Mouse (Mus musculus) heart, embryonic 15.5 days (tissue): ENCODE data around the gene Bik. TPM values are rescaled to one million over a fixed set of nuclear protein-coding genes. Genes with fewer than 3 reads are reported as not detected.
A peak's percentile ranks its signal among the peaks of the same experiment; 100 is the strongest.

Source experiments
- ATAC-seq: fragments of 200-750 bp; cut with Nextera tagmentation; replicated peaks from 2 replicates; pipeline ENCODE4 v1.8.0; 2017; ENCODE audit warnings: low read depth, moderate TSS enrichment; ENCODE audit not compliant: insufficient number of reproducible peaks, insufficient read depth, low FRiP score
- H3K27ac ChIP-seq: fragments of 300-500 bp; sonication (generic); 2 replicates; pipeline ENCODE4 v1.5.1; 2015; ENCODE audit warnings: mild to moderate bottlenecking, inconsistent platforms
- H3K27me3 ChIP-seq: fragments of 300-500 bp; sonication (generic); 2 replicates; pipeline ENCODE4 v1.6.1; 2015; ENCODE audit warnings: inconsistent platforms
- H3K36me3 ChIP-seq: fragments of 300-500 bp; sonication (generic); 2 replicates; pipeline ENCODE4 v1.6.1; 2015; ENCODE audit warnings: mild to moderate bottlenecking, inconsistent platforms
- H3K4me1 ChIP-seq: fragments of 300-500 bp; sonication (generic); replicated peaks from 2 replicates; pipeline ENCODE4 v1.6.1; 2015; ENCODE audit warnings: inconsistent platforms
- H3K4me2 ChIP-seq: fragments of 300-500 bp; sonication (generic); 2 replicates; pipeline ENCODE4 v1.6.1; 2015; ENCODE audit warnings: inconsistent platforms, mild to moderate bottlenecking, moderate library complexity
- H3K4me3 ChIP-seq: fragments of 300-500 bp; sonication (generic); 2 replicates; pipeline ENCODE4 v1.5.1; 2015; ENCODE audit warnings: mild to moderate bottlenecking, inconsistent platforms
- H3K9ac ChIP-seq: fragments of 300-500 bp; sonication (generic); 2 replicates; pipeline ENCODE4 v1.6.1; 2015; ENCODE audit warnings: mild to moderate bottlenecking, inconsistent platforms
- H3K9me3 ChIP-seq: fragments of 300-500 bp; sonication (generic); replicated peaks from 2 replicates; pipeline ENCODE4 v1.6.1; 2016; ENCODE audit warnings: inconsistent platforms
- WGBS: fragments of 180-500 bp; shearing (Covaris S2); methylation state at CpG from one replicate; pipeline ENCODE4 v1.1.7; 2015; ENCODE audit warnings: mixed read lengths; 5-methylcytosine and 5-hydroxymethylcytosine counted together
- polyA plus RNA-seq: library from polyadenylated mRNA; unstranded; fragments of >200 nt; fragmentation: Nextera tagmentation; extraction: Ambion mirVana; gene quantifications from 2 replicates; pipeline ENCODE4 v1.2.1, GENCODE M21; 2015

Bik gene
- 24.0 and 24.5 TPM in 2 replicates for polyA plus RNA-seq

DNA sequence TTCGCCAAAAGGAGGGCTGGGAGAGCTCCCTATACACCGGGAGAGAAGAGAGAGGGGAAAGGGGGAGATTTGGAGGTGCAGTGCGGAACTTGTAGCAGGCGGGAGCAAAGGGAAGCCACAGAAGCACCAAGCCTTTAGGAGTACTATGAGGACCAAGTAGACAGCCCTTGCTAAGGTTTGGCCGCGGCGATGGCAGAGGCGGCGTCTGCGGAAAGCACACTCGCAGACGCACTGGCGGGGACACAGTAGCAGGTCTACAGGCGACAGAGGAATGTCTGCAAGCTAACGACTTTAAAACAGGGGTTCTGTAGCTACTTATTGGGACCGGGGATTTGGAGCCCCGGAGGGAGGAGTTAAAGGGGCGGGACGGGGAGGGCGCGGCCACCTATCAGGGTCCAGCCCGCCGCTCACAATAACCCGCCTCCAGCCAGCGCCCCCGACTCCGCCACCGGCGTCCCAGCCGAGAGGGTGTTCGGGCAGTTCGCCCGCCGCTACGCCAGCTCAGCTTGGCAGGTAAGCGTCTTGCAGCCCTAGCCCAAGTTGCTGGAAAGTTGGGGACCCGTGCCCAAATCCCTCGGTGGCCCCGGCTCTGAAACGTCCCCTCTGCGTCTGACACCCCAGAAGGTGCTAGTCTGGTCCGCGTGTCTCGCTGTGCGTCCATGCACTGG, at the start of gene Bik:
Gene Bik, plus strand, starts transcription at position 439 of the 668 bp plus-strand sequence.
- Histone ChIP-seq H3K27me3 (no peaks in the 10 kb centered on the region), H3K36me3 (no peaks in the 10 kb centered on the region), H3K9me3 (no peaks in the 10 kb centered on the region), H3K4me3 (peak within 1 kb of the TSS; percentile 65), H3K4me2 (peak within 1 kb of the TSS; percentile 83), H3K4me1 (peaks cover 85% of the 10 kb centered on the region), H3K9ac (peak within 1 kb of the TSS; percentile 66), H3K27ac (peak within 1 kb of the TSS; percentile 95)
- ATAC-seq = peak; percentile 55
- under 1% methylated on average over 45 of the region's 45 CpGs for WGBS

DNA sequence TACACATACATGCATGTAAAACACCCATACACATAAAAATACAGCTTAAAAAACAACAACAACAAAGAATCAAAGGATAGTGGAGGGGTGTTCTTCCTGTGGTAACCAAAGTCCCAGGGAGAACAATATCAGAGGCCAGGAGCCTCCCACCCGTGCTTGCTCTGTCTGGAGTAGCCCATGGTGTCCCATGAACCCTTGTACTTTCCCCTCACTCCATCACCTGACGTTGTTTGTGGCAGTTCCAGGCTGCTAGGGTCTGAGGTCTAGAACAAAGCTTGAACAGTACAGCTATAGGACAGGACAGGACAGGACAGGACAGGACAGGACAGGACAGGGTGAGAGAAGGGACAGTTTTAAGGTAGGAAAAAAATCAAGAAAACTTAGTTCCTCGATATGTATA, 48.6 kb upstream of the Bik start:
- no peaks in the 10 kb centered on the region for H3K27me3 ChIP-seq
- H3K27ac ChIP-seq = no peak overlapping the region
- no peak overlapping the region for H3K4me3 ChIP-seq
- H3K9ac ChIP-seq = no peak overlapping the region
- H3K9me3 ChIP-seq = no peaks in the 10 kb centered on the region
- 67% methylated on average over 3 of the region's 3 CpGs for WGBS
- H3K4me2 ChIP-seq = no peak overlapping the region
- H3K36me3 ChIP-seq = no peaks in the 10 kb centered on the region
- ATAC-seq = no peak
- H3K4me1 ChIP-seq = peaks cover 20% of the 10 kb centered on the region

DNA sequence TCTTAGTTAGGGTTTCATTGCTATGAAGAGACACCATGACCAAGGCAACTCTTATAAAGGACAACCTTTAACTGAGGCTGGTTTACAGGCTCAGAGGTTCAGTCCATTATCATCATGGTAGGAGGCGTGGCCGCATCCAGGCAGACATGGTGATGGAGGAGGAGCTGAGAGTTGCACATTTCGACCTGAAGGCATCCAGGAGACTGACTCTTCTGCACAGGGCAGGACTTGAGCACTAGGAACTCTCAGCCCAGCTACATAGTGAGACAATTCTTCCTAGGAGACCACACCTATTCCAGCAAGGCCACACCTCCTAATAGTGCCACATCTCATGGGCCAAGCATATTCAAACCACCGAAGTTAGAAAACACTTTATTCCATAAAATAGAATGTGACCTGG, 46.8 kb upstream of the Bik start:
- no peak for ATAC-seq
- Histone ChIP-seq H3K9me3 (no peaks in the 10 kb centered on the region), H3K4me2 (no peak overlapping the region), H3K4me1 (peaks cover 6% of the 10 kb centered on the region), H3K9ac (no peak overlapping the region), H3K36me3 (no peaks in the 10 kb centered on the region), H3K27me3 (no peaks in the 10 kb centered on the region), H3K27ac (no peak overlapping the region), H3K4me3 (no peak overlapping the region)
- 86% methylated on average over 4 of the region's 4 CpGs for WGBS

DNA sequence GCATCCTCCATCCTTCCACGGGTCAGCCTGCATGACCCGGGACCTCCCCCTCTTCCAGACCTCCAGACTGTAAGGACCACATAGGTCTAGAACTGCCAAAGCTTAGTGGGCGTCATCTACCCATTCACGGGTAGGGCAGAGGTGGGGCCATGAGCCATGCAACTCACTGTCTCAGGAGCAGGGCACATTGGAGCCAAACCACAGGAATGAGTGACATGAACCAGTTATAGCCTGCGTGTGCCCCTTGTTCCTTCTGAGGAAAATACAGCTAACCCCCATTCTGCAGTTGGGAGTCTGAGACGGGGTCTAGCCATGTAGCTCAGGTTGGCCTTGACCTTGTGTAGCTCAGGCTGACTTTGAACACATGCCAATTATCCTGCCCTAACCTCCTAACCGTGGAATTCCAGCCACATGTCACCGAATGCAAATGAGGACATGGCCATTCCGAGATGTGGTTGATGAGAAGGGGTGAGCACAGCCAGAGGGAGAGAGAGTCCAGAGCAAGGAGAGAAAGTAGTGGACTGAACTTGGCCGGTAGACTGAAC, 45.4 kb upstream of the Bik start:
- H3K36me3 ChIP-seq = no peaks in the 10 kb centered on the region; the same call in 1 of the 2 replicates
- 59% methylated on average over 10 of the region's 10 CpGs for WGBS
- H3K9ac ChIP-seq = no peak overlapping the region
- H3K27me3 ChIP-seq = no peaks in the 10 kb centered on the region
- H3K27ac ChIP-seq = no peak overlapping the region
- no peaks in the 10 kb centered on the region for H3K9me3 ChIP-seq
- 0 out of 2 replicates have a peak, but pooled peaks cover 5% of the 10 kb centered on the region for H3K4me1 ChIP-seq
- ATAC-seq = no peak
- no peak overlapping the region for H3K4me3 ChIP-seq
- H3K4me2 ChIP-seq = no peak overlapping the region

DNA sequence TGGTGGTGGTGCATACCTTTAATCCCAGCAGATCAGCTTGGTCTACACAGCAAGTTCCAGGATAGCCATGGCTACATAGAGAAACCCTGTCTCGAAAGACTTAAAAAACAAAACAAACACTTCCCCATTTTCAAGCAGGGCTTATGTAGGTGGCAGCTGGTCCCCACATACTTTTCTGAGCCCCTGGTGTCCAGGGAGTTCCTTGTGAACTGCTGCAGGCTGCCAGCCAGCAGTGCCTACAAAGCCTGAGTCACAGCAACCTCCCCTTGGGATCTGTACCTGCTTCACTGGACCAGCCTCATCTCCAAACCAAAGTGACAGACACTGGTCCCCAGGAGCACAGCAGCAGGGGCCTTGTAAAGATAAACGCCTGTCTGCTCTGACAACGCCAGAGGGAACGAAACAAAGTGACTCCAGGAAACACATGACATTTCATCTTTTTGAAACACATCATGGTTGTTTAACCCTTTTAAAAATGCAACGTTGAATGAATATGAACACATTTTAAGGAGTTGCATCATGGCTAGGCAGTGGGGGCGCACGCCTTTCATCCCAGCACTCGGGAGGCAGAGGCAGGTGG, 43.9 kb upstream of the Bik start:
- Histone ChIP-seq H3K27me3 (no peaks in the 10 kb centered on the region), H3K4me1 (peaks cover 13% of the 10 kb centered on the region), H3K4me3 (no peak overlapping the region), H3K9ac (no peak overlapping the region), H3K9me3 (no peaks in the 10 kb centered on the region), H3K36me3 (no peaks in the 10 kb centered on the region; the same call in 1 of the 2 replicates), H3K27ac (no peak overlapping the region), H3K4me2 (no peak overlapping the region)
- no peak for ATAC-seq
- WGBS = 73% methylated on average over 8 of the region's 8 CpGs

DNA sequence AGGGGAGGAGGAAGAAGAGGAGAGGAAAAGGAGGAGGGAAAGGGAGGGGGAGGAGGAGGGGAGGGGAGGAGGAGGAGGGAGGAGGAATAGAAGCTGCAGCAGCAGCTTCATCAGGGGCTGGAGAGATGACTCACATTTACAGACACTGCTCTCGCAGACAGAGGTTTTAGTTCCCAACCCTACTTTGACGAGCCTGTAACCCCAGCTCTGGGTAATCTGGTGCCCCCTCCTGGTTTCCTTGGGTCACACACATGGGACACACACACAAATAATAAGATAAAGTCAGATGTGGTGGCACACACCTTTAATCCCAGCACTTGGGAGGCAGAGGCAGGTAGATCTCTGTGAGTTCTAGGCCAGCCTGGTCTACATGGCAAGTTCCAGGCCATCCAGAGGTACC, 43.2 kb upstream of the Bik start:
- no peak for ATAC-seq
- Histone ChIP-seq H3K9ac (no peak overlapping the region), H3K27me3 (no peaks in the 10 kb centered on the region)

DNA sequence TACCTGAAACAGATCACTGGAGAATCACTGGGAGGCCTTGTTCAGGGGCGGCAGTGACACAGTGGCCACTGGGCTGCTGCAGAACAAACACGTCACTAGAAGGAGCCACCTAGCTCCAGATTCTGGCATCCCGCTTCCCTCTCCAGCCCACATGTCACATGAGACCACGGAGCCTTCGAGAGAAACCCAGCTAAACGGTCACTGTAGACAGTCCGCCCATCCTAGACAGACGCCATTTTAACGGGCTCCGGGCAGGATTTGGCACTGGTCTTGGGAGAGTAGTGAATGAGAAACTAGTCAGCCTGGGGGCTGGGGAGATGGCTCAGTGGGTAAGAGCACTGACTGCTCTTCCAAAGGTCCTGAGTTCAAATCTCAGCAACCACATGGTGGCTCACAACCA, 42.4 kb upstream of the Bik start:
- H3K27me3 ChIP-seq = no peaks in the 10 kb centered on the region
- no peak overlapping the region for H3K27ac ChIP-seq
- H3K4me2 ChIP-seq = no peak overlapping the region
- peaks cover 21% of the 10 kb centered on the region for H3K4me1 ChIP-seq
- H3K4me3 ChIP-seq = no peak overlapping the region
- no peaks in the 10 kb centered on the region for H3K9me3 ChIP-seq
- H3K36me3 ChIP-seq = no peaks in the 10 kb centered on the region; the same call in 1 of the 2 replicates
- H3K9ac ChIP-seq = no peak overlapping the region
- ATAC-seq = no peak
- WGBS = 91% methylated on average over 10 of the region's 10 CpGs

More for the DNA sequence above, 43.2 kb upstream of the Bik start:
- Histone ChIP-seq H3K27ac (no peak overlapping the region), H3K4me3 (no peak overlapping the region), H3K9me3 (no peaks in the 10 kb centered on the region), H3K36me3 (no peaks in the 10 kb centered on the region; the same call in 1 of the 2 replicates), H3K4me2 (no peak overlapping the region), H3K4me1 (peaks cover 18% of the 10 kb centered on the region)
- WGBS = 36% methylated on average over 2 of the region's 2 CpGs

DNA sequence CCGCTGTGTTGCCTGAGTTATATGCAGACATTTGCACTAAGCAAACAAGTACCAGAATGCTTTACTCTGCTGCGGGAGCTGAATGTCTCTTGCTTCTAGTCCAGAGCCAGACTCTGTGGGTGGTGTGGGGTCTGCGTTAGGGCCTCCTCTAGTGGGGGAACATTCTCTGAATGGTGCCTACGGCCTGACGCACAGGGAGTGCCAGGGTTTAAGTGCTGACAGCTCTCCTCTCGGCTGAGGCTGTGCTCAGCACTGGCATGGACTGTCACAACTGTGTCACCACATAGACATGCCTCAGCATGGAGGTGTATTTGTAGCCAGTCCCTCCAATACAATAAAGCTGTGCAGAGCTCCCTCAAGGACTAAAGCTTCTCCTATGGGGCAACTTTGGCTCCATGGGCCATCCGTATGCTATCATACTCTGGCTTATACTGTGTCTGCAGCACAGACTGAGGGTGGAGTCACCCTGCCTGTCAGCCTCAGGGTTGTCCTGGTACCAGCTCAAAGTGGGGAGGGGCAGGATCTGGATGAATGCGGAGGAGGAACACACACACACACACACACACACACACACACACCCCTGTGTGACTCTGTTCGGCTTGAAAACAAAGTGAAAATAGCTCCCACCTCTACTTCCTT, 39.1 kb upstream of the Bik start:
- peak; percentile 53; the same call in 1 of the 2 replicates for ATAC-seq
- WGBS = 47% methylated on average over 9 of the region's 9 CpGs
- peak overlapping the region; percentile 71 for H3K27ac ChIP-seq
- H3K36me3 ChIP-seq = no peaks in the 10 kb centered on the region; the same call in 1 of the 2 replicates
- no peaks in the 10 kb centered on the region for H3K9me3 ChIP-seq
- H3K27me3 ChIP-seq = no peaks in the 10 kb centered on the region
- peaks cover 19% of the 10 kb centered on the region for H3K4me1 ChIP-seq
- H3K4me3 ChIP-seq = no peak overlapping the region
- no peak overlapping the region for H3K4me2 ChIP-seq
- H3K9ac ChIP-seq = no peak overlapping the region

DNA sequence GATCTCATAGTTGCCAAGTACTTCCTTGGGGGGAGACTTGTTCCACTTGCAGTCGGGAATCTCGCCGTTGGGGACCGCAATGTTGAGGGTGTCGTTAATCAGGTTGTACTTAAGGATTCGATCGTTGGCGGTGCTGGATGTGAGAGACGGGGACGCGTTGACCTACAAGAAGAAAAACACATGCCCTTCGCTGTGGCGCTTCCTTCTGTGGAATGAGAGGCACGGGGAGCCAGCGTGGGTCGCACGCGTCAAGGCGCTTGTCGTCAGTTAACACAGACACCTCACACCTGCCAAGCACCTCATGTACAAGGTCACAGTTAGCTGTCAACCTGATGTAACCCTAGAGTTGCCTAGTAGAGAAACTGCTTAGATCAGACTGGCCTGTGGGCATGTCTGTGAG, 37.2 kb upstream of the Bik start:
- Histone ChIP-seq H3K4me2 (no peak overlapping the region), H3K4me1 (peaks cover 24% of the 10 kb centered on the region), H3K27ac (no peak overlapping the region), H3K27me3 (no peaks in the 10 kb centered on the region), H3K9me3 (no peaks in the 10 kb centered on the region), H3K36me3 (peaks cover 3% of the 10 kb centered on the region; the same call in 1 of the 2 replicates), H3K4me3 (no peak overlapping the region), H3K9ac (no peak overlapping the region)
- 61% methylated on average over 20 of the region's 20 CpGs for WGBS
- no peak; the same call in 1 of the 2 replicates for ATAC-seq

DNA sequence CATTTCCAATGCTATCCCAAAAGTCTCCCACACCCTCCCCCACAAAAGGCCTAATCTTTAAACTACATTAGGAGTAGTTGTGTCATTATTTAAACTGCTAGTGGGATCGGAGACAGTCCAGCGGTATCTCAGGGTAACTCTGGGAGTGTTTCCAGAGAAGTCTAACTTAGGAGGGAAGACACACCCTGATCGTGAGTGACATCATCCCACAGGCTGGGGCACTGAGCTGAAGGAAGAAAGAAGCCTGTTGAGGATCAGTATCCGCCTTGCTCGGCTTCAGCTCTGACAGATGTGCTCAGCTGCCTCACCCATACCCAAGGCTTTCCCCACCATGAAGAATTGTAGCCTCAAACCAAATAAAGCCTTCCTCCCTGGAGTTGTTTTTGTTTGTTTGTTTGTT, 34.8 kb upstream of the Bik start:
- Histone ChIP-seq H3K36me3 (peaks cover 7% of the 10 kb centered on the region; the same call in 1 of the 2 replicates), H3K9me3 (no peaks in the 10 kb centered on the region), H3K27me3 (no peaks in the 10 kb centered on the region), H3K4me1 (peaks cover 24% of the 10 kb centered on the region), H3K9ac (no peak overlapping the region), H3K27ac (no peak overlapping the region), H3K4me2 (no peak overlapping the region), H3K4me3 (no peak overlapping the region)
- 0 out of 2 replicates have a peak, but pooled peaks have one; percentile 32 for ATAC-seq
- WGBS = 42% methylated on average over 5 of the region's 5 CpGs

DNA sequence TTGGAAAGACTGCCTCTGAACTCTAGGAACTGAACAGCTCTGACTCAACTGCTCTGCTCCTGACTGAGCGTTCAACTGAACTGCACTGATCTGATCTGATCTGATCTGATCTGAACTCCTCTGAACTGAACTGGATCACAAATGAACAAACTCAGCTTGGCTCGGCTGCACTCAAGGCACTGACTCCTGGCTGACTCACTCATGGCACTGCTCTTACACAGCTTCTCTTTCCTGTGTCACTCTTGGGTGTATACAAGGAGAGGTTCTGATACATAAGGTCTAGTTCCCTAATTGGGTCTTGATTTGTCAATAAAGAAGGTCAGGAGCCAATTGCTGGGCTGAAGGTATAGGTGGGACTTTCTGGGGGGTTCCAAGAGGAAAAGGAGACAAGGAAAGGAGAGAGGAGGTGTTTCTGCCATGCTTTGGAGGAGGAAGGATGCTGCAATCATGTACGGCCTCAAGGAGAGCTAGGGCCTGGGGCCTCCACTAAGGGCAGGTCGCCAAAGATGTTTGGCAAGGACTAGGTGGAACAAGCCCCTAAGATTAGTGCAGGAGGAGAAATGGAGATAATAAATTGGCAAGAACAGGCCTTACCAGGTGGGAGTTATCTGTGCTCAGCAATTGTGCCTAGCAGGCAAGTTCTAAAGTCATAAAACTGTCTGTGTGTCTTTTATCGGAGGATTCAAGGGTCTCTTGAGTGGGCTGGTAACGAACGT, 32.6 kb upstream of the Bik start:
- H3K36me3 ChIP-seq = peaks cover 14% of the 10 kb centered on the region; the same call in 1 of the 2 replicates

More for the DNA sequence above, 32.6 kb upstream of the Bik start:
- Histone ChIP-seq H3K4me3 (no peak overlapping the region), H3K27me3 (no peaks in the 10 kb centered on the region), H3K4me1 (peaks cover 11% of the 10 kb centered on the region), H3K9ac (no peak overlapping the region), H3K27ac (no peak overlapping the region), H3K9me3 (no peaks in the 10 kb centered on the region), H3K4me2 (no peak overlapping the region)
- whole genome bisulfite sequencing = 61% methylated on average over 7 of the region's 7 CpGs
- ATAC-seq = no peak
